Comparison of ENCODE assay signal across 9 mouse cellular contexts in the genomic region with DNA sequence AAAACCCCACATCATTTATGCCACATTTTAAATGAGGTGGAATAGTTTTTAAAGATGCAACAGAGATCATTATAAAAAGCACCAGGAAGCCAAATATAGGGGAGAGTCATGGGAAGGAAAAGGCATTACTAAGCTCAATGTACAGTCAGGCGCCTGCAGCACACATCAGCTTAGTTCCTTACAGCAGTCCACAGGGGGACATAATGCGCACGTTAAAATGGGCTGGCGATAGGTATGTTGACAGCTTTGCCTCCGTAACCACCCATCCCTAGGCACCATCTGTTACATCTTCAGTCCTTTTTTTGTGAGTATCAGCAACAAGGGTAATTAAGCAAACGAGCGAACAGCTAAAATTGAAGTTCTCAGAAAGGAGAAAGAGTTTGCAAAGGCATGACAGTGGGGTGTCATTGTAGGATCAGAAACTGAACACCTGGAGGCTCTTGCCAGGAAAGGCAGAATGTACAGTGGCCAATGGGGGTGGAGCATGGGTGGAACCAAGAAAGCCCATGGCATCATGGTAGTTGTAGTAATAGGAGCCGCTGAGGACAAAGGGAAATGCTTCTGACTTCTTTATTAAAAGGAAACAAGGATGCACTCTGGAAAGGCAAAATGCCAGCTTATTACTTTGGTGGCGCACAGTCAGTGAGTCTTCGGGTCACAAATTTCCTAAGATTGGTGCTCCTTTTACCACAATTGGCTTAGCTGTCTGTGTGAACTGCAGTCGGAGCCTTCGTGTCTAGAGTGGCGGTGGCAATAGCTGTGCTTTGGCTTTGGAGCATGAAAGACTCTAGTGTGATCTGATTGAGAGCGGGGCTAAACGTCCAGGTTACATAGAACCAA.
A peak's percentile ranks its signal among the peaks of the same experiment; 100 is the strongest.
DNase-seq lines count a peak whose midpoint lies in the region; ATAC-seq and TF ChIP-seq lines count a peak whose summit lies in the region.
"Had no signal": no experiment of that assay in that cellular context is flagged by ENCODE, and none has a peak within 500 bp of the region (broad histone marks: within the 10 kb centered on the region; RNA-seq: fewer than 3 reads in every experiment).

No protein-coding gene starts in this region.

- DNase-seq in ZHBTc4 (ENCODE audit: low read depth, low spot score), result peak; percentile 51
- DNase-seq in hindbrain, postnatal 0 days (ENCODE audit: low spot score), result peak; percentile 81
- peak; percentile 22 for DNase-seq in limb, embryonic 14.5 days (ENCODE audit: low spot score)
- DNase-seq in lung, adult 18-20 months, result no peak
- DNase-seq in adrenal gland, adult 18-20 months (ENCODE audit: low spot score in 2 of 2), result no peak
- DNase-seq in spleen, postnatal 4 days (ENCODE audit: low spot score in 2 of 2), result no peak

- no peaks in the 10 kb centered on the region for H3K36me3 ChIP-seq in E14TG2a.4 (ENCODE audit: insufficient read depth, low read length)
- H3K36me3 ChIP-seq in hindbrain, postnatal 0 days (ENCODE audit: insufficient read depth, low read length), result no peaks in the 10 kb centered on the region
- H3K36me3 ChIP-seq in limb, embryonic 14.5 days (ENCODE audit: control insufficient read depth, insufficient read depth, low read length), result no peaks in the 10 kb centered on the region

- ATAC-seq in hindbrain, postnatal 0 days, result peak; percentile 93
- ATAC-seq in limb, embryonic 14.5 days (ENCODE audit: low FRiP score, low read depth), result peak; percentile 57; the same call in 1 of the 2 replicates
- ATAC-seq: activated CD4-positive, CD25-positive, alpha-beta regulatory T cell, adult 4 months had no signal

- H3K9me3 ChIP-seq in E14TG2a.4 (ENCODE audit: low read length), result peaks cover 17% of the 10 kb centered on the region
- no peaks in the 10 kb centered on the region for H3K9me3 ChIP-seq in hindbrain, postnatal 0 days (ENCODE audit: low read length)
- H3K9me3 ChIP-seq in limb, embryonic 14.5 days (ENCODE audit: control insufficient read depth, low read length), result no peaks in the 10 kb centered on the region

- H3K27me3 ChIP-seq in E14TG2a.4 (ENCODE audit: insufficient read depth, low read length), result no peaks in the 10 kb centered on the region
- no peaks in the 10 kb centered on the region for H3K27me3 ChIP-seq in hindbrain, postnatal 0 days (ENCODE audit: insufficient read depth, low read length)
- no peaks in the 10 kb centered on the region for H3K27me3 ChIP-seq in limb, embryonic 14.5 days (ENCODE audit: control insufficient read depth, insufficient read depth, low read length)

- H3K4me3 ChIP-seq in E14TG2a.4 (replicated peaks; ENCODE audit: low read length), result peak overlapping the region; percentile 58
- no peak overlapping the region for H3K4me3 ChIP-seq in hindbrain, postnatal 0 days (ENCODE audit: low read length)
- no peak overlapping the region for H3K4me3 ChIP-seq in limb, embryonic 14.5 days (replicated peaks; ENCODE audit: low read length)
- H3K4me3 ChIP-seq: erythroblast, embryonic 14.5 days had no signal

- H3K27ac ChIP-seq in hindbrain, postnatal 0 days, result peak overlapping the region; percentile 61
- no peak overlapping the region for H3K27ac ChIP-seq in limb, embryonic 14.5 days (replicated peaks; ENCODE audit: low read depth, low read length)

- TF ChIP-seq CTCF in E14TG2a.4 (conservative IDR thresholded peaks at IDR 0.05; ENCODE audit: low read length), result no peak
- TF ChIP-seq CTCF in hindbrain, postnatal 0 days (IDR thresholded peaks at IDR 0.05; ENCODE audit: low read depth), result peak; percentile 30

- peaks cover 16% of the 10 kb centered on the region for H3K4me1 ChIP-seq in E14TG2a.4 (replicated peaks; ENCODE audit: low read depth, low read length)
- H3K4me1 ChIP-seq in hindbrain, postnatal 0 days (ENCODE audit: insufficient read depth, low read length), result no peaks in the 10 kb centered on the region
- H3K4me1 ChIP-seq in limb, embryonic 14.5 days (ENCODE audit: control insufficient read depth, insufficient read depth, low read length), result no peaks in the 10 kb centered on the region

- H3K9ac ChIP-seq in hindbrain, postnatal 0 days (replicated peaks; ENCODE audit: low read length), result no peak overlapping the region
- H3K9ac ChIP-seq in limb, embryonic 14.5 days (ENCODE audit: low read depth, low read length, severe bottlenecking), result no peak overlapping the region

- TF ChIP-seq POLR2A in limb, embryonic 14.5 days (IDR thresholded peaks at IDR 0.05; ENCODE audit: borderline replicate concordance, extremely low read depth, insufficient read depth, insufficient read length), result no peak

- 64% methylated on average over 15 of the region's 15 CpGs for WGBS in hindbrain, postnatal 0 days
- 71% methylated on average over 15 of the region's 15 CpGs for WGBS in limb, embryonic 14.5 days

- H3K4me2 ChIP-seq in hindbrain, postnatal 0 days (ENCODE audit: low read depth, low read length), result peak overlapping the region; percentile 38
- peak overlapping the region; percentile 19 for H3K4me2 ChIP-seq in limb, embryonic 14.5 days (replicated peaks; ENCODE audit: low read depth, low read length, severe bottlenecking)

Comparison
In these comparisons a context has a peak if more than half of its experiments do, and no peak if none do; other contexts are left out.
1. DNase-seq: peak in ZHBTc4 (single experiment), hindbrain, postnatal 0 days (single experiment) and limb, embryonic 14.5 days (single experiment); none in lung, adult 18-20 months (0 of 2), adrenal gland, adult 18-20 months (0 of 2) and spleen, postnatal 4 days (0 of 2).